Mouse (Mus musculus): ENCODE data around the gene Plekhf1. TPM values are rescaled to one million over a fixed set of nuclear protein-coding genes. Genes with fewer than 3 reads are reported as not detected.

Gene Plekhf1
- total and polyA plus RNA-seq, 2 experiments from 2014 or later = 0.46 to 0.77 TPM

- TF ChIP-seq CTCF (IDR thresholded peaks at IDR 0.05) = peak; percentile 74
- Histone ChIP-seq H3K36me3 (ENCODE audit: insufficient read depth, low read length) (peaks cover 56% of the 10 kb centered on the region), H3K9ac (replicated peaks; ENCODE audit: low read length, poor library complexity, severe bottlenecking) (no peak overlapping the region), H3K4me1 (ENCODE audit: insufficient read depth, low read length) (peaks cover 10% of the 10 kb centered on the region), H3K27ac (ENCODE audit: low read depth, low read length) (no peak overlapping the region), H3K4me3 (ENCODE audit: low read depth, low read length) (no peak overlapping the region), H3K27me3 (ENCODE audit: insufficient read depth, low read length) (no peaks in the 10 kb centered on the region), H3K4me2 (ENCODE audit: low read depth, low read length, poor library complexity, severe bottlenecking) (no peak overlapping the region), H3K9me3 (ENCODE audit: low read length) (no peaks in the 10 kb centered on the region)
- ATAC-seq (ENCODE audit: low FRiP score) (0 out of 2 replicates have a peak, but pooled peaks have one; percentile 20), DNase-seq (ENCODE audit: low spot score) (peak; percentile 58)
- WGBS = 91% methylated on average over 8 of the region's 8 CpGs
Measured at GRCm38 (mm10) chr7:38267006-38267680, 39.3 kb upstream of the Plekhf1 start.

GRCm38 (mm10) chr7:38262406-38262805 is 34.6 kb upstream of the Plekhf1 start:
- no peak for ATAC-seq (ENCODE audit: low FRiP score)
- Histone ChIP-seq H3K36me3 (ENCODE audit: insufficient read depth, low read length) (peaks cover 53% of the 10 kb centered on the region), H3K9me3 (ENCODE audit: low read length) (no peaks in the 10 kb centered on the region), H3K4me3 (ENCODE audit: low read depth, low read length) (no peak overlapping the region), H3K4me2 (ENCODE audit: low read depth, low read length, poor library complexity, severe bottlenecking) (no peak overlapping the region), H3K27ac (ENCODE audit: low read depth, low read length) (no peak overlapping the region), H3K4me1 (ENCODE audit: insufficient read depth, low read length) (no peaks in the 10 kb centered on the region), H3K27me3 (ENCODE audit: insufficient read depth, low read length) (no peaks in the 10 kb centered on the region), H3K9ac (replicated peaks; ENCODE audit: low read length, poor library complexity, severe bottlenecking) (no peak overlapping the region)
- no peak for TF ChIP-seq CTCF (IDR thresholded peaks at IDR 0.05)
- WGBS = 85% methylated on average over 5 of the region's 5 CpGs
- DNase-seq (ENCODE audit: low spot score) = peak; percentile 62

- no peak overlapping the region for H3K27ac ChIP-seq (ENCODE audit: low read depth, low read length)
- ATAC-seq (ENCODE audit: low FRiP score) (no peak), DNase-seq (ENCODE audit: low spot score) (no peak)
- H3K27me3 ChIP-seq (ENCODE audit: insufficient read depth, low read length) = no peaks in the 10 kb centered on the region
- no peak for TF ChIP-seq CTCF (IDR thresholded peaks at IDR 0.05)
- H3K4me2 ChIP-seq (ENCODE audit: low read depth, low read length, poor library complexity, severe bottlenecking) = no peak overlapping the region
- H3K9me3 ChIP-seq (ENCODE audit: low read length) = no peaks in the 10 kb centered on the region
- H3K36me3 ChIP-seq (ENCODE audit: insufficient read depth, low read length) = peaks cover 27% of the 10 kb centered on the region
- no peak overlapping the region for H3K9ac ChIP-seq (replicated peaks; ENCODE audit: low read length, poor library complexity, severe bottlenecking)
- H3K4me1 ChIP-seq (ENCODE audit: insufficient read depth, low read length) = no peaks in the 10 kb centered on the region
- no peak overlapping the region for H3K4me3 ChIP-seq (ENCODE audit: low read depth, low read length)
- 94% methylated on average over 2 of the region's 2 CpGs for WGBS
Measured at GRCm38 (mm10) chr7:38259631-38260030, 31.8 kb upstream of the Plekhf1 start.

- H3K27ac ChIP-seq (ENCODE audit: low read depth, low read length) = no peak overlapping the region
- no peak for ATAC-seq (ENCODE audit: low FRiP score)
- H3K4me2 ChIP-seq (ENCODE audit: low read depth, low read length, poor library complexity, severe bottlenecking) = no peak overlapping the region
- H3K9me3 ChIP-seq (ENCODE audit: low read length) = no peaks in the 10 kb centered on the region
- TF ChIP-seq CTCF (IDR thresholded peaks at IDR 0.05) = no peak
- no peaks in the 10 kb centered on the region for H3K4me1 ChIP-seq (ENCODE audit: insufficient read depth, low read length)
- no peak for DNase-seq (ENCODE audit: low spot score)
- no peak overlapping the region for H3K9ac ChIP-seq (replicated peaks; ENCODE audit: low read length, poor library complexity, severe bottlenecking)
- H3K27me3 ChIP-seq (ENCODE audit: insufficient read depth, low read length) = no peaks in the 10 kb centered on the region
- no peaks in the 10 kb centered on the region for H3K36me3 ChIP-seq (ENCODE audit: insufficient read depth, low read length)
- H3K4me3 ChIP-seq (ENCODE audit: low read depth, low read length) = no peak overlapping the region
Measured at GRCm38 (mm10) chr7:38253441-38253840, 25.6 kb upstream of the Plekhf1 start.

GRCm38 (mm10) chr7:38251494-38252216 is 23.8 kb upstream of the Plekhf1 start:
- H3K4me2 ChIP-seq (ENCODE audit: low read depth, low read length, poor library complexity, severe bottlenecking) = no peak overlapping the region
- no peak overlapping the region for H3K9ac ChIP-seq (replicated peaks; ENCODE audit: low read length, poor library complexity, severe bottlenecking)
- no peak for TF ChIP-seq CTCF (IDR thresholded peaks at IDR 0.05)
- H3K27ac ChIP-seq (ENCODE audit: low read depth, low read length) = no peak overlapping the region
- no peaks in the 10 kb centered on the region for H3K9me3 ChIP-seq (ENCODE audit: low read length)
- H3K4me1 ChIP-seq (ENCODE audit: insufficient read depth, low read length) = no peaks in the 10 kb centered on the region
- no peak overlapping the region for H3K4me3 ChIP-seq (ENCODE audit: low read depth, low read length)
- 0 out of 2 replicates have a peak, but pooled peaks have one; percentile 16 for ATAC-seq (ENCODE audit: low FRiP score)
- peak; percentile 15 for DNase-seq (ENCODE audit: low spot score)
- no peaks in the 10 kb centered on the region for H3K27me3 ChIP-seq (ENCODE audit: insufficient read depth, low read length)
- no peaks in the 10 kb centered on the region for H3K36me3 ChIP-seq (ENCODE audit: insufficient read depth, low read length)
- WGBS = 47% methylated on average over 5 of the region's 5 CpGs

GRCm38 (mm10) chr7:38242417-38242816 is 14.6 kb upstream of the Plekhf1 start:
- no peak overlapping the region for H3K4me2 ChIP-seq (ENCODE audit: low read depth, low read length, poor library complexity, severe bottlenecking)
- WGBS = 85% methylated on average over 4 of the region's 4 CpGs
- no peak for ATAC-seq (ENCODE audit: low FRiP score)

More at GRCm38 (mm10) chr7:38242417-38242816, 14.6 kb upstream of the Plekhf1 start:
- TF ChIP-seq CTCF (IDR thresholded peaks at IDR 0.05) = no peak
- no peak for DNase-seq (ENCODE audit: low spot score)
- Histone ChIP-seq H3K4me1 (ENCODE audit: insufficient read depth, low read length) (no peaks in the 10 kb centered on the region), H3K9me3 (ENCODE audit: low read length) (no peaks in the 10 kb centered on the region), H3K36me3 (ENCODE audit: insufficient read depth, low read length) (no peaks in the 10 kb centered on the region), H3K4me3 (ENCODE audit: low read depth, low read length) (no peak overlapping the region), H3K9ac (replicated peaks; ENCODE audit: low read length, poor library complexity, severe bottlenecking) (no peak overlapping the region), H3K27ac (ENCODE audit: low read depth, low read length) (no peak overlapping the region), H3K27me3 (ENCODE audit: insufficient read depth, low read length) (no peaks in the 10 kb centered on the region)
